Mouse (Mus musculus) adrenal gland, postnatal 25 days (tissue): ENCODE measurements around the gene Olfr744. TPM values are rescaled to one million over a fixed set of nuclear protein-coding genes. Genes with fewer than 3 reads are reported as not detected.
"Not testable (repeated sequence)": the region's sequence is repeated elsewhere in the genome, so short reads cannot be mapped to it uniquely, and the experiment has no call there.

Source experiments
- DNase-seq: peaks from one replicate; pipeline ENCODE4 v3.0.0; 2021; ENCODE audit warnings: mixed read lengths
- long read RNA-seq: library from polyadenylated mRNA; stranded (forward); transcript quantifications from one replicate; pipeline ENCODE4 v2.0.0, GENCODE M21; 2021
- total RNA-seq: library from RNA; stranded (reverse); gene quantifications from 2 replicates; pipeline ENCODE4 v1.2.3, GENCODE M21; 2021

The Olfr744 gene
- total RNA-seq, result not detected in 2 replicates
- long read RNA-seq, result 0 reads

DNA sequence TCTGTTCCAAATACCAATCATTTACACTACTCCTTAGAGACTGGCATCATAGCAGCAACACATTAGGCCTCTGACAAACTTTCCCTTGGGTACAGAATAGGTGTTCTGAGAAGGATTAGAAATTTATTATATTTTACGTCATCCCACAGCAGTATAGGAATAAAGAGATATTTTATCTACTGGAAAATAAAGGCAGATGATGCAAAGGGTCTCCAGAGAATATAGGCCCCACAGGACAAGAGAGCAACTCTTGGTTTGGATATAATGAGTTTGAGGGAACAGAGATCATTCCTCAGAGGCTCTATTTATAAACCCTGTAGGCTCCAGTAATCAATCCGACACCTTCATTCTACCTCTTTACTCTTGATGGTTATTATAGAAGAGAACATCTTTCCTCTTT, at the start of gene Olfr744:
Olfr744 (plus strand) TSS at position 301 of the 400 bp plus-strand sequence.
- no peak for DNase-seq

GRCm38 (mm10) chr14:50573056-50573455, 41.6 kb upstream of the Olfr744 start:
- not testable (repeated sequence) for DNase-seq

GRCm38 (mm10) chr14:50639088-50639487, 24.4 kb downstream of the Olfr744 start, which contains the start of gene Olfr745:
Gene Olfr745, plus strand, starts transcription at chr14:50639388.
- DNase-seq, result no peak

DNA sequence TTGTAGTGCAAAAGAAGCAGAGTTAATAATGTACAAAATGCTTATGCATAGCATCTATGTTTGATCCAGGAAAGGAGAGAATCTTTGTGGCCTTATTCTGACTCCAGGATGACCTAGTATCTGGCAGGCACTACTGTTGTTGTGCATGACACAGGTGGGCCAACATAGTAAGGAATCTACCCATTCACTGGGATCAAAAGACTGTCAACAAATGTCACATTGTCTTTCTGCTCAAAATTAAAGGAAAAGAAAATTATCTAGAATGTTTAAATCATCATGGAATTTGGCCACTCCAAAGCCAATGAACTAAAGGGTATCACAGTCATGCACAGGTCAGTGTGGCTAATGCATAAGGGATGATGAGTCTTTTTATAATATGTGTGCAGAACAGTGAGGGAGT, 32.1 kb downstream of the Olfr744 start, which contains the start of gene Olfr746:
Olfr746 (plus strand) TSS at position 301 of the 400 bp plus-strand sequence.
- no peak for DNase-seq

Other genes with a start within 250 kb of the Olfr744 start
- not detected in 2 replicates for gene Olfr736, start 233.7 kb upstream of the Olfr744 start, total RNA-seq
- gene Olfr738, start 207.3 kb upstream of the Olfr744 start, total RNA-seq, result not detected in 2 replicates
- gene Olfr739, start 196.3 kb upstream of the Olfr744 start, total RNA-seq, result not detected in 2 replicates
- not detected in 2 replicates for gene Olfr740, start 169.3 kb upstream of the Olfr744 start, total RNA-seq
- gene Olfr741, start 142.1 kb upstream of the Olfr744 start, total RNA-seq, result not detected in 2 replicates
- not detected in 2 replicates for gene Olfr742, start 111.3 kb upstream of the Olfr744 start, total RNA-seq
- not detected in 2 replicates for gene Olfr743, start 93.0 kb upstream of the Olfr744 start, total RNA-seq
- gene Olfr745, start 24.5 kb downstream of the Olfr744 start, total RNA-seq, result not detected in 2 replicates
- gene Olfr746, start 32.2 kb downstream of the Olfr744 start, total RNA-seq, result not detected in 2 replicates
- not detected in 2 replicates for gene Olfr747, start 78.3 kb downstream of the Olfr744 start, total RNA-seq
- not detected in 2 replicates for gene Olfr748, start 92.5 kb downstream of the Olfr744 start, total RNA-seq
- not detected in 2 replicates for gene Olfr749, start 130.2 kb downstream of the Olfr744 start, total RNA-seq
- gene Ttc5, start 170.6 kb downstream of the Olfr744 start, total RNA-seq, result 41.0 and 49.9 TPM in 2 replicates
- gene Ccnb1ip1, start 192.9 kb downstream of the Olfr744 start, total RNA-seq, result not detected in 2 replicates
- gene Parp2, start 193.0 kb downstream of the Olfr744 start, total RNA-seq, result 36.9 and 37.5 TPM in 2 replicates